Mouse (Mus musculus) heart, postnatal 0 days (tissue): ENCODE measurements at regions not wholly inside any gene's neighbourhood (a gene's known extent, or its start where the extent isn't known, plus 50 kb on each side); places are given as distances from the start of the nearest gene placed in this dataset.
A peak's percentile ranks its signal among the peaks of the same experiment; 100 is the strongest.

Experiments
- ATAC-seq: fragments of 200-750 bp; cut with Nextera tagmentation; 2 replicates; pipeline ENCODE4 v1.8.0; 2017; ENCODE audit warnings: low read depth, moderate number of reproducible peaks, moderate library complexity; ENCODE audit not compliant: insufficient read depth
- DNase-seq: peaks from one replicate; pipeline ENCODE4 v3.0.0-alpha.2; 2016; ENCODE audit warnings: low spot score
- H3K27ac ChIP-seq: fragments of 300-500 bp; sonication (generic); 2 replicates; pipeline ENCODE4 v1.5.1; 2014; ENCODE audit warnings: low read depth, mild to moderate bottlenecking
- H3K27me3 ChIP-seq: fragments of 300-500 bp; sonication (generic); 2 replicates; pipeline ENCODE4 v1.6.1; 2014; ENCODE audit warnings: low read length, mixed read lengths; ENCODE audit not compliant: control insufficient read depth, insufficient read depth
- H3K36me3 ChIP-seq: fragments of 300-500 bp; sonication (generic); replicated peaks from 2 replicates; pipeline ENCODE4 v1.6.1; 2014; ENCODE audit warnings: low read length, mixed read lengths; ENCODE audit not compliant: control insufficient read depth, insufficient read depth
- H3K4me1 ChIP-seq: fragments of 300-500 bp; sonication (generic); 2 replicates; pipeline ENCODE4 v1.6.1; 2014; ENCODE audit warnings: antibody characterized with exemption; ENCODE audit not compliant: control insufficient read depth, insufficient read depth
- H3K4me2 ChIP-seq: fragments of 300-500 bp; sonication (generic); 2 replicates; pipeline ENCODE4 v1.6.1; 2014; ENCODE audit warnings: low read depth, mild to moderate bottlenecking, low read length, moderate library complexity
- H3K4me3 ChIP-seq: fragments of 300-500 bp; sonication (generic); 2 replicates; pipeline ENCODE4 v1.5.1; 2014; ENCODE audit warnings: low read depth, low read length
- H3K9ac ChIP-seq: fragments of 300-500 bp; sonication (generic); replicated peaks from 2 replicates; pipeline ENCODE4 v1.6.1; 2014; ENCODE audit warnings: low read depth, low read length, mixed read lengths
- H3K9me3 ChIP-seq: fragments of 300-500 bp; sonication (generic); replicated peaks from 2 replicates; pipeline ENCODE4 v1.6.1; 2016; ENCODE audit warnings: low read length; ENCODE audit not compliant: control insufficient read depth
- CTCF ChIP-seq: IDR thresholded peaks from 2 replicates; pipeline ENCODE4 v1.5.1; 2016; ENCODE audit warnings: antibody characterized with exemption, control low read depth, low read depth
- EP300 ChIP-seq: IDR thresholded peaks from 2 replicates; pipeline ENCODE4 v1.6.1; 2016; ENCODE audit warnings: antibody characterized with exemption, low read depth
- WGBS: fragments of 180-500 bp; shearing (Covaris S2); extraction: QIAGEN DNeasy Blood & Tissue Kit; methylation state at CpG from one replicate; pipeline ENCODE4 v1.1.7; 2014; 5-methylcytosine and 5-hydroxymethylcytosine counted together

DNA sequence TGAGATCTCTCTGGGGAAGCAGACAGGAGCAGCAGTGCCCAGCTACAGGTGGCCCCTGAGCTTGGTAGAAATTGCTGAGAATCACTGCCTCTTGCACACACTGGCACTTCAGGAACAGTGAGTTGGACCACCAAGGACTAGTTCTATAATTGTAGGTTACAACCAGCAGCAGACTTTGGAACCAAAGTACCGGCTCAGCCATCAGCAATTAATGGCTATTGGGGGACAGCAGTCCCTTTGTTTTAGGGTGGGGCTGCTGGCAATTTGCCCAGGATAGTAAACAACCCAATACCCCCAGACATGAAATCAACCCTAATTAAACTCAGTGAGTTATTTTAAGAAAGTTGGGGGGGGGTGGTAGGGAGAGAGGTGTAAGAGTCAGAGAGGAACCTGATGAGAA is 190.8 kb upstream of the Nampt start:
- Histone ChIP-seq H3K9me3 (no peaks in the 10 kb centered on the region), H3K27ac (no peak overlapping the region), H3K27me3 (no peaks in the 10 kb centered on the region), H3K36me3 (no peaks in the 10 kb centered on the region), H3K9ac (no peak overlapping the region), H3K4me1 (no peaks in the 10 kb centered on the region), H3K4me3 (no peak overlapping the region), H3K4me2 (no peak overlapping the region)
- TF ChIP-seq EP300, result no peak
- TF ChIP-seq CTCF, result no peak
- ATAC-seq (no peak), DNase-seq (no peak)
- 86% methylated on average over 1 of the region's 1 CpGs for WGBS

DNA sequence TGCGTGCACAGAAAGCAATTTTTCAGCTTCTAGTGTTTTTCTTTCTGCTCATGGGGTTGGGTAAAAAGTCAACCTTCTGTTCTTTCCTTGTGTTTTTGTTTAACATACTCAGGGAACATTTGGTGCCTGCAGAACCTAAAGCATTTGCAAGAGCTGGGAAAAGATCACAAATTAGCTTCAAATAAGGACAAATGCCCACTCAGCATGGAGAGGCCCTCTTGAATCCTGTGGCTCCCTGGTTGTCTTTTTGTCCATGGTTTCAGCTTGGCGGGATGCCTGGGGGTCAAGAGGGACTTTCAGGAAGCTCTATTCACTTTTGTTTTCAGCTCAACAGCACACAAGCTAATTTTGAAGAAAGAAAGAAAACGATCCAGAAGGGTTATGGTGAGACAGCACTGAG is 186.4 kb upstream of the Nampt start:
- no peak overlapping the region for H3K4me2 ChIP-seq
- H3K9me3 ChIP-seq, result no peaks in the 10 kb centered on the region
- TF ChIP-seq EP300 (no peak), CTCF (no peak)
- no peaks in the 10 kb centered on the region for H3K27me3 ChIP-seq
- WGBS, result 50% methylated on average over 3 of the region's 3 CpGs
- no peak overlapping the region for H3K4me3 ChIP-seq
- no peak for ATAC-seq
- no peak overlapping the region for H3K27ac ChIP-seq
- no peaks in the 10 kb centered on the region for H3K36me3 ChIP-seq
- no peak for DNase-seq
- H3K9ac ChIP-seq, result no peak overlapping the region
- H3K4me1 ChIP-seq, result no peaks in the 10 kb centered on the region

DNA sequence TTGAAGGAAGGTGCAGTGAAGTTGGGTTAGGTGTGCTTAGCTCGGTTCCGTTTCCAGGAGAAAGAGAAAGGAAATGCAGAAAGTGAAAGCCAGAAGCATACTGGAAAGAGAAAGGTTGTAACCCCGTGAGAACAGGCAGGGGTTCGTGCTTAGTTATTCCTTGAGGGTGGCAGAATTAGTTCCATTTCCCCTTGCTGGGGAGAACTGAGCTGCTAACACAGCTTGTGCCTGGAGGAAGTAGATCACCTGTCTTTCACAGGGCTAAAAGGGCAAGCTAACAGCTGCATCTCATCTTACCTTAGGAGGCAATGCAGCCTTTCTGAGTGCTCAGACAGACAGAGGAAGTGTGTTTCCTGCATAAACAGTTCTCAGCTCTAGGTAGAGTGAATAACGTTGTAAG is 184.3 kb upstream of the Nampt start:
- Histone ChIP-seq H3K36me3 (no peaks in the 10 kb centered on the region), H3K9me3 (no peaks in the 10 kb centered on the region), H3K4me2 (no peak overlapping the region), H3K27ac (no peak overlapping the region), H3K4me3 (no peak overlapping the region), H3K27me3 (peaks cover 4% of the 10 kb centered on the region; the same call in 1 of the 2 replicates), H3K9ac (no peak overlapping the region), H3K4me1 (no peaks in the 10 kb centered on the region)
- ATAC-seq, result no peak
- WGBS, result 37% methylated on average over 5 of the region's 5 CpGs
- DNase-seq, result no peak
- TF ChIP-seq EP300, result no peak
- no peak for TF ChIP-seq CTCF

DNA sequence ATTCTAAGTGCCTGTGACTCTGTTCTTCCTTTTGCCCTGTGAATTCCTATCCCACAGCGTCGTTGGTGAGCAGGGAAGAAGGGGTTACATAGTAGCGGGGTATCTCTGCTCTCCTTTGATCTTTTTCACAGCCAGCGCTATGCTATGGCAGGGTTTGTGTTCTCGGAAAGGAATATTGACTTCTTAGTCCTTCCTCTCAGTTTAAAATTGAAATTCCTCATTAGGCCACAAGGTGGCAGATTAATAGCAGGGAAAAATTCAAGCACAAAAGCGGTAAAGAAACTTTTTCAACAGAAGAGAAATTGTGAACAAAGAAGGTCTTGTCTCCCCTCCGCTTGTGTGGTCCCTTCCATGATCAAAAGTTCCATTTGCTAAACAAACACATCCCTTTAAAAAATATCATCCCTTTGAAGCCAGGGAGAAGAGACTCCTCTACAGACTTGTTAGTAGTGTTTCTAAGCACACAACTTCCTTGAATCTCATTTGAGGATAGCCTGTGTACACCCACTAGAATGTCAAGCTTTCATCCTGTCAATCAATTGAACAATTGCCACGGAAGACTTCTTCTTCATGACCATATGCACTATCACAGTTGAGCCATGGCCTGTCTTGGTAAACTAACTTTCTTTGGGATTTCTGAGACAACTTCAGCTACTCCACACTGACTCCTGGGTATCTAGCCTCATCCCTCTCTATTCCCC is 181.8 kb upstream of the Nampt start:
- Histone ChIP-seq H3K4me3 (no peak overlapping the region), H3K36me3 (no peaks in the 10 kb centered on the region), H3K9ac (no peak overlapping the region), H3K27ac (no peak overlapping the region), H3K4me1 (no peaks in the 10 kb centered on the region), H3K4me2 (no peak overlapping the region), H3K27me3 (peaks cover 4% of the 10 kb centered on the region; the same call in 1 of the 2 replicates), H3K9me3 (no peaks in the 10 kb centered on the region)
- ATAC-seq (no peak), DNase-seq (peak; percentile 56)
- WGBS, result 5% methylated on average over 8 of the region's 8 CpGs
- no peak for TF ChIP-seq EP300
- TF ChIP-seq CTCF, result peak; percentile 71

DNA sequence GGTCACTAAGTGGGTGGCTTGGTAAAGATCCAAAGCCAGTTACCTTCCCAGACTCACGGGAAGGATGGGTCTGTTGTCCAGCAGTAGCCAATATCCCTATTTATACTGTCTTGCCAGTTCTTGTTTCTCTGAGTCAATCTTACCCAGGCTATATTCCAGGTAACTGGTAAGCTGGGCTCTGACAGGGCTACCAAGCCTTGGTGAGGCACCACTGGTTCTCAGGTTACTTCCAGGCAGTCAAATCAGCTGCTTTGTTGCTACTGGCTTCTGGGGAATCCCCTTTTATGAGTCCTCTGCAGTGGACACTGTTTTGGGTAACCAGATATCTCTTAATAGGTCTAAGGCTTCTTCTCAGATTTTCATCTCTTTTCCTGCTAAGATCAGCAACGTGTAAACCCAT is 178.8 kb upstream of the Nampt start:
- no peak overlapping the region for H3K27ac ChIP-seq
- TF ChIP-seq CTCF (no peak), EP300 (no peak)
- no peak overlapping the region for H3K4me3 ChIP-seq
- no peaks in the 10 kb centered on the region for H3K4me1 ChIP-seq
- H3K27me3 ChIP-seq, result peaks cover 4% of the 10 kb centered on the region; the same call in 1 of the 2 replicates
- 67% methylated on average over 2 of the region's 2 CpGs for WGBS
- ATAC-seq (no peak), DNase-seq (no peak)
- H3K4me2 ChIP-seq, result no peak overlapping the region
- no peaks in the 10 kb centered on the region for H3K9me3 ChIP-seq
- H3K9ac ChIP-seq, result no peak overlapping the region
- H3K36me3 ChIP-seq, result no peaks in the 10 kb centered on the region

DNA sequence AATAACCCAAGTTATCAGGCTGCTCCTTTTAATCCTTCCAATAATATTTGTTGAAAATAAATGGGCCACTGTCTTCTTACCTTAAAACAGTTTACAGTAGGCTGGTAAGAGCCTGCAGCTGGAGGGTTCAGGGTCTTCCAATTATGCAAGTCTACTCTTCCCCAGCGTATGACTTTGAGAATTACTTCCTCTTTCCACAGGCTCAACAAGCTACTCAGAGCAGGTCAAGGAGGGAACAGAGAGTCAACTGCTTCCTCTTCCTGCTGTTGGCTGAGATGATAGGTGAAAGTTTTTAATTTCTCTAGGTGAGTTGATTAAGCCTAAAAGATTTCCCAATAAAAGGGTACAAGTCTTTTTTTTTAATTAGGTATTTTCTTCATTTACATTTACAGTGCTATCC is 176.9 kb upstream of the Nampt start:
- Histone ChIP-seq H3K9me3 (no peaks in the 10 kb centered on the region), H3K36me3 (no peaks in the 10 kb centered on the region), H3K27ac (no peak overlapping the region), H3K9ac (no peak overlapping the region), H3K27me3 (peaks cover 4% of the 10 kb centered on the region; the same call in 1 of the 2 replicates), H3K4me3 (no peak overlapping the region), H3K4me1 (no peaks in the 10 kb centered on the region), H3K4me2 (no peak overlapping the region)
- WGBS, result 68% methylated on average over 1 of the region's 1 CpGs
- DNase-seq (no peak), ATAC-seq (no peak)
- TF ChIP-seq CTCF, result no peak
- no peak for TF ChIP-seq EP300
